Mouse (Mus musculus) testis, adult 2 months (tissue): ENCODE measurements around the gene Cpsf3.

Experiments
- CTCF ChIP-seq: fragments of 200-500 bp; IDR thresholded peaks from 2 replicates; pipeline ENCODE4 v1.5.1; 2012; ENCODE audit warnings: low read depth, mild to moderate bottlenecking, inconsistent platforms, low read length, moderate library complexity; ENCODE audit not compliant: control insufficient read depth, insufficient read depth, insufficient replicate concordance
- POLR2A ChIP-seq: fragments of 200-500 bp; IDR thresholded peaks from 2 replicates; pipeline ENCODE4 v1.6.1; 2012; ENCODE audit warnings: low read depth, mild to moderate bottlenecking, inconsistent platforms, low read length, moderate library complexity; ENCODE audit not compliant: control insufficient read depth

- TF ChIP-seq POLR2A (no peak), CTCF (no peak)
These were observed 17.2 kb downstream of the Cpsf3 start for GRCm38 (mm10) chr12:21302361-21302783.
